Mouse (Mus musculus): Measurements from ENCODE around the gene Bicra. TPM values are rescaled to one million over a fixed set of nuclear protein-coding genes. Genes with fewer than 3 reads are reported as not detected.

The Bicra gene
- total and polyA plus RNA-seq, 3 experiments: 5.8 to 8.4 (median 7.5) TPM

DNA sequence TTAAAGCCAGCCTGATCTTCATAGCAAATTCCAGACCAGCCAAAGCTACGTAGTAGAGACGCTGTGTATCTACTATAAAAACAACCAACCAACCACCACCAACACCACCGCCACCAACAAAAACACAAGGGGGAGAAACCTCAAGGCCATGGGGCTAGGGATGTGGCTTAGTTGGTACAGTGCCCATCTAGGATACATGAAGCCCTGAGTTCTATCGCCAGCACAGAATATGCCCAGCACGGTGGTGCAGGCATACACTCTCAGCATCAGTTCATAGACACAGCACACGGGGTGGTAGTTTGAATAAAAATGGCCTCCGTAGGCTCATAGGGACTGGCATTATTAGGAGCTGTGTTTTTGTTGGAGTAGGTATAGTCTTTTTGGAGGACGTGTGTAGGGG lies 79.4 kb downstream of the Bicra start:
- TF ChIP-seq CTCF (IDR thresholded peaks at IDR 0.05) (no peak), EP300 (IDR thresholded peaks at IDR 0.05; ENCODE audit: insufficient read depth, low read depth, low read length) (no peak), POLR2A (IDR thresholded peaks at IDR 0.05; ENCODE audit: insufficient read depth, low read depth, low read length) (no peak)
- 82% methylated on average over 8 of the region's 8 CpGs for WGBS
- H3K4me1 ChIP-seq (ENCODE audit: control insufficient read depth, insufficient read depth, low read length): peaks cover under 1% of the 10 kb centered on the region; the same call in 1 of the 2 replicates
- no peaks in the 10 kb centered on the region for H3K79me2 ChIP-seq (replicated peaks; ENCODE audit: control insufficient read depth, insufficient read depth, low read length)
- H3K27ac ChIP-seq: no peak overlapping the region
- H3K36me3 ChIP-seq (ENCODE audit: control insufficient read depth, insufficient read depth, low read length): peaks cover 3% of the 10 kb centered on the region
- intact Hi-C loops (cut with DNase I): no loop called here
- no peak overlapping the region for H3K4me3 ChIP-seq
- no peak overlapping the region for H3K9ac ChIP-seq (ENCODE audit: low read depth, low read length)
- no peak for DNase-seq
- no peaks in the 10 kb centered on the region for H3K27me3 ChIP-seq (ENCODE audit: control insufficient read depth, insufficient read depth, low read length)

DNA sequence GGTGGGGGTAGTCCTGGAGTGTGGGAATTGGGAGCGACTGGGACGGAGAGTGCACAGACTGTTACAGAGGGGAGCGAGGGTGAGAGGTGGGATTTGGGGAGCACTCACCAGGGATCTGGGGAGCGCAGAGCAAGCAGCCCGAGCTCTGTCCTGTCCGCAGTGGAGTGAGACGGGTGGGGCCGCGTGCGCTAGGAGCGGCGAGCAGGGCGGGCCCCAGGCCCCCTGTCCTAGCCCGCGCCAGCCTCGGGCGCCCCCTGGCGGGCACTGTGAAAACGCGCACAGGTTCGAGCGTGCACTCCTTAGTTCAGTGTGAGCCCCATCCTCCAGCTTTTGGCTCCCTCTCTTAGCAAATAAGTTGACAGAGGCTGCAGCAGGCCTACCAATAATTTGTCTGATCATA lies 80.4 kb downstream of the Bicra start, which contains the start of gene Ehd2:
TSS of gene Ehd2 (minus strand) at position 256 of the 400 bp plus-strand sequence.
- Histone ChIP-seq H3K9ac (ENCODE audit: low read depth, low read length) (peak within 1 kb of the TSS; percentile 92), H3K27ac (peak within 1 kb of the TSS; percentile 97), H3K36me3 (ENCODE audit: control insufficient read depth, insufficient read depth, low read length) (peaks cover 6% of the 10 kb centered on the region), H3K4me3 (peak within 1 kb of the TSS; percentile 68), H3K79me2 (replicated peaks; ENCODE audit: control insufficient read depth, insufficient read depth, low read length) (no peaks in the 10 kb centered on the region), H3K27me3 (ENCODE audit: control insufficient read depth, insufficient read depth, low read length) (no peaks in the 10 kb centered on the region), H3K4me1 (ENCODE audit: control insufficient read depth, insufficient read depth, low read length) (peaks cover 4% of the 10 kb centered on the region)
- peak; percentile 90 to 91 for DNase-seq
- intact Hi-C loops (cut with DNase I): loop anchor here (1.0 kb wide), 2 partner anchors 19 to 37 kb away; no protein-coding TSS in a partner anchor
- whole genome bisulfite sequencing: 1% methylated on average over 22 of the region's 22 CpGs
- TF ChIP-seq EP300 (IDR thresholded peaks at IDR 0.05; ENCODE audit: insufficient read depth, low read depth, low read length) (peak; percentile 78), POLR2A (IDR thresholded peaks at IDR 0.05; ENCODE audit: insufficient read depth, low read depth, low read length) (peak; percentile 98), CTCF (IDR thresholded peaks at IDR 0.05) (peak; percentile 93)

DNA sequence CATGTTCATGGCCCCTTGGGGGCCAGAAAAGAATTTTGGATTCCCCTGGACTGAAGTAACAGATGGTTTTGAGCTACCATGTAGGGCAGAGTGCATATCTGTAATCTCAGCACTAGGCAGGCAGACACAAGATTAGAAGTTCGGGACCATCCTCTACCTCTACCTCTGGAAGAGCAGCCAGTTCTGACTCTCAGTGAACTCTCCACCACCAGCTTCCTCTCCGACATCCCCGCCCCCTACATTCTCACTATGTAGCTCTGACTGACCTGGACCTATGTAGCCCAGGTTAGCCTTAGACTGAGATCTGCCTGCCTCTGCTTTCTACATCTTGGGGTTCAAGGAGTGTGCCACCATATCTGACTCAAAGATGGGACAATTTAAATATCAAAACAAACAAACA lies 81.2 kb downstream of the Bicra start:
- no peaks in the 10 kb centered on the region for H3K27me3 ChIP-seq (ENCODE audit: control insufficient read depth, insufficient read depth, low read length)
- peak overlapping the region; percentile 97 for H3K27ac ChIP-seq
- H3K4me1 ChIP-seq (ENCODE audit: control insufficient read depth, insufficient read depth, low read length): peaks cover 9% of the 10 kb centered on the region
- H3K36me3 ChIP-seq (ENCODE audit: control insufficient read depth, insufficient read depth, low read length): peaks cover 10% of the 10 kb centered on the region
- peak overlapping the region; percentile 92 for H3K9ac ChIP-seq (ENCODE audit: low read depth, low read length)
- 34% methylated on average over 3 of the region's 3 CpGs for WGBS
- intact Hi-C loops (cut with DNase I): no loop called here
- peak overlapping the region; percentile 68 for H3K4me3 ChIP-seq
- no peak for DNase-seq
- TF ChIP-seq CTCF (IDR thresholded peaks at IDR 0.05) (no peak), POLR2A (IDR thresholded peaks at IDR 0.05; ENCODE audit: insufficient read depth, low read depth, low read length) (peak; percentile 39; the same call in 1 of the 2 replicates), EP300 (IDR thresholded peaks at IDR 0.05; ENCODE audit: insufficient read depth, low read depth, low read length) (no peak)
- no peaks in the 10 kb centered on the region for H3K79me2 ChIP-seq (replicated peaks; ENCODE audit: control insufficient read depth, insufficient read depth, low read length)

DNA sequence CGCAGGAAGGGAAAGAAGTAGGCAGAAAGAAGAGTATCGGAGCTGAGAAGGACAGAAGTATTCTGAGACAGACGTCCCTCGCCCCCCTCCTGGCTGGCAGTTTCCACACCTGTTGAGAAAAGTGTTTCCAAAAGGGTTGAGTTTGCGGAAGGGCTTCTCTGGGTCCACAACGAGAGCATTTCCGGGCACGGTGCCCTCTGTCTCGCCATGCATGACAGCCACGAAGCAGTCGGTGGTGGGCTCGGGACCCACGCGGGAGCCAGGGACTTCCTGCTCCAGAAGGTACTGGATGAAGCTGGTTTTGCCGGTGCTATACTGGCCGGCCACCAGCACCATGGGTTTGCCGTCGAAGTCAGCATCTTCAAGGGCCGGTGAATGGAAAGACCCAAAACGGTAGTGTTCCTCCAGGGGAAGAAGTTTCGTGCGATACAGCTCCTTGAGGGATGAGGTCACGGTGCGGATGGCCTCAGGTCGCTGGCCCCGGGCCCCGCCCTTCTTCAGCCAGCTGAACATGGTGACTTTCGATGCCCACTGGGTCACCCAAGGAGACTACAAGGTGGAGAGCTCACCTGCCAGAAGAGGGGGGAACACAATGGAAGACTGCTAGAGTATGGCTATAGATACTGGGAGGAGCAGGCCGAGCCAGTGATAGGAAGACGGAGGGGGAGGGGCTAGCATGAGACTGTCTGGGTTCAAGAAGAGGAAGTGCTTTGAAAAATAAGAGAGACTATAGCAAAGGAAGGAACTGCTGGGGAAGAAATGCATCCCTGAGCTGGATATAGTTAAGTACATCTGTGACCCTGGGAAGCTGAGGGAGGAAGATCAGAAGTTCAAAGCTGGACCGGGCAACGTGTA lies 83.7 kb downstream of the Bicra start:
- Histone ChIP-seq H3K79me2 (replicated peaks; ENCODE audit: control insufficient read depth, insufficient read depth, low read length) (no peaks in the 10 kb centered on the region), H3K4me3 (peak overlapping the region; percentile 58), H3K27ac (peak overlapping the region; percentile 97), H3K4me1 (ENCODE audit: control insufficient read depth, insufficient read depth, low read length) (peaks cover 22% of the 10 kb centered on the region), H3K36me3 (ENCODE audit: control insufficient read depth, insufficient read depth, low read length) (peaks cover 22% of the 10 kb centered on the region), H3K9ac (ENCODE audit: low read depth, low read length) (peak overlapping the region; percentile 59), H3K27me3 (ENCODE audit: control insufficient read depth, insufficient read depth, low read length) (no peaks in the 10 kb centered on the region)
- peak in 1 of 2 experiments; percentile 60 for DNase-seq
- intact Hi-C loops (cut with DNase I): no loop called here
- TF ChIP-seq CTCF (IDR thresholded peaks at IDR 0.05) (no peak), POLR2A (IDR thresholded peaks at IDR 0.05; ENCODE audit: insufficient read depth, low read depth, low read length) (no peak), EP300 (IDR thresholded peaks at IDR 0.05; ENCODE audit: insufficient read depth, low read depth, low read length) (no peak)
- 35% methylated on average over 32 of the region's 32 CpGs for WGBS

DNA sequence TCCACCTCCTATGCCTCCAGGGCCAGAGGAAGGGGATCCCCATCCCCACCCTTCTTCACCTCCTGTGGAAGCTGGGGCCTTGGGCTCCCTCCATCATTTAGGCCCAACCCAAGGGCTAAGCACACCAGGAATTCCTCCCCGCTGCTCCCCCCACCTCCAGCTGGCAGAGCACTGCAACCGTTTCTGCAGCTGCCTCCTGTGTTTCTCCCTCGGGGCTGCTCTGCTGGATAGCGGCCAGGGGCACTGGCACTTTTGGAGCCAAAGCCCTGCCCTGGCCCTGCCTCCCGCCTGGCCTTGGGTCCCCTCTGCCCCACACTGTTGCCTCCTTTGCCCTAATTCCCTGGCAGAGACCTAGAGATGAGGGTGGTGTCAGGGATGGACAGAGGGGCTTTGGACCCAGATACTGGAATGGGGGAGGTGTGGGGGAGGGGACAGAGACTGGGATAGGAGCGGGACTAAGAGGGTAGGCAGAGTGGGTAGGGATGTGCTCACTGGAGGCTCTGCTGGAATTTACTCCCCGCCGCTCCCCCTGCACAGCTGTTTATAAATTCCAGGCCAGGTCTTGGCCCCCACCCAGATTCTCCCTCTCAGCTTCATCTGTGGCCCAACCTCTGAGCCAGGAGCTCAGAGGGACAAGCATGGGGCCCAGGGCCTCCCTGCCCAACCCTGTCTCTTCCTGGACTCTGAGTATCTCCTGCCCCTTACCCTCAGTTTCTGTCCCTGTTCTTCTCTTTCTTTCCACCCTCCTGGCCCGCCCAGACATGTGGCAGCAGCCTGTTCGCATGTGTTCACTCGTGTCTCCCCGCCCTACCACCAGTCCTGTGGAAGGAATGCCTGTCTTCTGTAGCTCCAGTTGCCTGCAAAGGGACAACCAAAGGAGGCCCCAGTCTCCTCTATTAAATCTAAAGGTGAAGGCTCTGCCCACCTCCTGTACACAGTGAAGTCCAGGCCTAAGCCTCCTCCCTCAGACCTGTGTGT lies 85.1 kb downstream of the Bicra start:
- peak; percentile 92 to 93 for DNase-seq
- peak overlapping the region; percentile 58 for H3K4me3 ChIP-seq
- intact Hi-C loops (cut with DNase I): loop anchor here (1.0 kb wide), 2 partner anchors 14 to 29 kb away; no protein-coding TSS in a partner anchor
- no peaks in the 10 kb centered on the region for H3K79me2 ChIP-seq (replicated peaks; ENCODE audit: control insufficient read depth, insufficient read depth, low read length)
- H3K36me3 ChIP-seq (ENCODE audit: control insufficient read depth, insufficient read depth, low read length): peaks cover 22% of the 10 kb centered on the region
- H3K27me3 ChIP-seq (ENCODE audit: control insufficient read depth, insufficient read depth, low read length): no peaks in the 10 kb centered on the region
- peaks cover 22% of the 10 kb centered on the region for H3K4me1 ChIP-seq (ENCODE audit: control insufficient read depth, insufficient read depth, low read length)
- peak overlapping the region; percentile 7 for H3K9ac ChIP-seq (ENCODE audit: low read depth, low read length)
- H3K27ac ChIP-seq: peak overlapping the region; percentile 97
- WGBS: 6% methylated on average over 12 of the region's 12 CpGs
- TF ChIP-seq CTCF (IDR thresholded peaks at IDR 0.05) (no peak), POLR2A (IDR thresholded peaks at IDR 0.05; ENCODE audit: insufficient read depth, low read depth, low read length) (peak; percentile 54), EP300 (IDR thresholded peaks at IDR 0.05; ENCODE audit: insufficient read depth, low read depth, low read length) (peak; percentile 89)
